Mouse (Mus musculus) liver, adult 2 months (tissue): ENCODE data around the gene Aqp5.

ENCODE experiments used
- CTCF ChIP-seq: fragments of 200-500 bp; IDR thresholded peaks from 2 replicates; pipeline ENCODE4 v1.5.1; 2011; ENCODE audit warnings: low read depth, low read length, control low read depth
- POLR2A ChIP-seq: fragments of 200-500 bp; IDR thresholded peaks from 2 replicates; pipeline ENCODE4 v1.6.1; 2011; ENCODE audit warnings: low read length, control low read depth; ENCODE audit not compliant: insufficient read depth; ENCODE audit errors: extremely low read depth

DNA sequence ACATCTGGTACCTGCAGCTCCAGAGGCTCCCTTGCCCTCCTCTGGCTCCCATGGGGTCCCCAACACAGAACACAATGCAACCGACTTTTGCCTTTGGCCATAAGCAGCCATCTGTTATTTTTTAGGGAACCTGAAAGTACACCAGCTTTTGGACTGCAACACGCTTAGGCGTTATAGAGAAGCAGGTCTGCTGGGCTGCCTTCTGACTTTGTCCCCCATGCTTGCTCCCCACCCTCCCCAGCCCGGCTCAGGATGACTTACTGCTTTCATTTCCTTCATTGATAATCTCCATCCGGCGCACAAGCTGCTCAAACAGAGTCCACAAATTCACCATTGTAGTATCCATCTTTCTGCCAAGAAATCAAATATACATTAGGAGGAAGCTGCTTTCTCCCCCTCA lies 52.0 kb downstream of the Aqp5 start:
- TF ChIP-seq CTCF, result no peak
- no peak for TF ChIP-seq POLR2A
